Mouse (Mus musculus) testis, adult 2 months (tissue): ENCODE measurements around the gene Pgls.

ENCODE experiments used
- CTCF ChIP-seq: fragments of 200-500 bp; IDR thresholded peaks from 2 replicates; pipeline ENCODE4 v1.5.1; 2012; ENCODE audit warnings: low read depth, mild to moderate bottlenecking, inconsistent platforms, low read length, moderate library complexity; ENCODE audit not compliant: control insufficient read depth, insufficient read depth, insufficient replicate concordance
- POLR2A ChIP-seq: fragments of 200-500 bp; IDR thresholded peaks from 2 replicates; pipeline ENCODE4 v1.6.1; 2012; ENCODE audit warnings: low read depth, mild to moderate bottlenecking, inconsistent platforms, low read length, moderate library complexity; ENCODE audit not compliant: control insufficient read depth

GRCm38 (mm10) chr8:71554001-71554400 lies 38.0 kb upstream of the Pgls start:
- TF ChIP-seq CTCF (no peak), POLR2A (no peak)
